Mouse (Mus musculus): Measurements from ENCODE around the gene Slc5a8.

DNA sequence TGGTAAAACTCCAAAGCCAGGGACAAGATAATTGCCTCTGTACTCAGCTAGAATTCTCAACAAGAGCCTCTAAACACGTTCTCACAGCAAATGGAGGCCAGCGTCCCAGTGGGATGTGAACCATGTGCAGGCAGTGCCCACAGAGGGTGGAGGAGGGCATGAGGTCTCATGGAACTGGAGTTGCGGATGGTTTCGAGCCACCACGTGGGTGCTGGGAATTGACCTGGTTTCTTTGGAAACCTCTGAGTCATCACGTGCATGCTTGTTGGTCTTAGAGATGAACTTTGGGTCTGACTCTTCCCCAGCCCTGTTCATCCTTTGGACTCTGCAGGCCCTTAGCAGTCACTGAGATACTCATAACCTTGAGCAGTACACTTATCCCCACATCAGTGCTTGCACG is 32.5 kb upstream of the Slc5a8 start:
- TF ChIP-seq CTCF (IDR thresholded peaks at IDR 0.05; ENCODE audit: control insufficient read depth, insufficient read depth, insufficient replicate concordance, low read depth, low read length) (no peak), POLR2A (IDR thresholded peaks at IDR 0.05; ENCODE audit: control insufficient read depth, low read depth, low read length) (no peak)

All from testis, adult 2 months (tissue).